Mouse (Mus musculus) common myeloid progenitor, adult 5-6 weeks (primary cell): ENCODE measurements at regions not wholly inside any gene's neighbourhood (a gene's known extent, or its start where the extent isn't known, plus 50 kb on each side); places are given as distances from the start of the nearest gene placed in this dataset.
A peak's percentile ranks its signal among the peaks of the same experiment; 100 is the strongest.

ENCODE experiments used
- ATAC-seq: replicated peaks from 2 replicates; pipeline ENCODE4 v1.8.0; 2016; ENCODE audit warnings: low read depth, mild to moderate bottlenecking, moderate TSS enrichment, inconsistent platforms; ENCODE audit not compliant: poor library complexity, severe bottlenecking

DNA sequence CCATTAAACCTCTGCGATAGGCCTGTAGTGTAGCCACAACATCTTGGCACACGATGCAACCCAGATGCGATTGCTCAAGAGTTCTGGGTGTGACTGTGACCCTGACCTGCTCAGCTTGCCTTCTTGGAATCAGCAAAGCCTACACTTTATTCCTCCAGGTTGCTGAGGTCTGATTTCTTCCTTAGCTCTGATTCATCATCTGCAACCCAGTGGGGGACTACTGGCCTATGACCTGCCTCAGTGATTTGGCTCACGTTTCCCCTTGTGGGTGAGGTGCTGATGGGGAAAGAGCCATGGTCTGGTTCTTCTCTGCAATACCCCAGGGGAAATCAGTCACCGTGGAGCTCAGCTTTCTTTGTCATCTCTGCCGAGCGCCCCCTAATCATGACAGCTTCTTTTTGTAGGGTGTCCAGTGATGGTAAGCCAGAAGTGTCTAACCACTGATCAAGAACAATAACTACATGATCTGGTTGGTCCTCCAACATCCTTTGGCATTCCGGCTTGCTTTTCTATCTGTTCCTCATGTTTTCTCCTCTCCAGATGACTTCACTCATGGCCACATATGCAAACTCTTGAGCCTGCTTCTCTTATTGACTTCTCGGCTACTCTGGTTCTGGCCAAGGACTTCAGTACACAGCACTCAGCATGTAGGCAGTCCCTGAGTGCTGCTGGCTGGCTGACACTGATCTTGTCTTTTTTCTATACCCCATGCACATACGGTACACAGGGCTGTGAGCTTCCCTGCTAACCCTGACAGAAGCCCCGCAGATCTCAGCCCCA lies 163.0 kb downstream of the Gm45692 start:
- ATAC-seq, result no peak

DNA sequence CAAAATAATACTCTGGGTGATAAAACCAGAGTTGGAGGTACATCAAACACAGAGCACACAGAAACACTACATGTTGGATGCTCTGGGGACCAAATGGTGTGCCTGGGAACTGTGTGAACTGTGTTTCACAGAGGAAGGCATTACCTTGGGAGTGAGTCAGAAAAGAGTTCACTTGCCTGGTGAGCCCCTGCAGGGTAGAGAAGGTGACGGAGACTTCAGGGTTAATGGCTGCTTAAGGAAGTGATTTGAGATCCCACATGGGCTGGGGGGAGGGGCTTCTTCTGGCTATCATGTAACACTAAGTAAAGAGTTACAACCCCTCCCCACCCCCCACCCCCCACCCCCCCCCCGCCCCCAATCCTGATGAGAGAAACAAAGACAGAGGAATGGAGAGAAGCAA lies 164.6 kb downstream of the Gm45692 start:
- no peak for ATAC-seq

DNA sequence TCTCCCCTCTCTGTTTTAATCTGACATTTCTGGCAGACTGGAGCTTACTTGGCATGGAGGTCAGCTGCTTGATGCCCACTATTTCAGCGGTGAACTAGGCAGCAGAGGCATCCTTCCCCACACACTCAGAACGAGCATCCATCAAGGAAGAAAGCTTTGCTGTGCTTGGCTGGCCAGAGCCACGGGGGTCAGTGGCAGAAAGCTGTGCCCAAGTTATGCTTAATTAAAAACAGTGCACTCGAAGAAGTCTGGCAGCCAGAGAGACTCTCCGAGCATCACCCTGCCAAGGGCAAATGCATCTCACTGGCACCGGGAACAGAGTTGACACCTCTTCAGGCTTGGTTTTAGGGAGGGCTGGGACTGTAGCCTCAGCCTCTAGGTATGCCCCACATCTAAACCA lies 168.3 kb downstream of the Gm45692 start:
- ATAC-seq, result no peak

DNA sequence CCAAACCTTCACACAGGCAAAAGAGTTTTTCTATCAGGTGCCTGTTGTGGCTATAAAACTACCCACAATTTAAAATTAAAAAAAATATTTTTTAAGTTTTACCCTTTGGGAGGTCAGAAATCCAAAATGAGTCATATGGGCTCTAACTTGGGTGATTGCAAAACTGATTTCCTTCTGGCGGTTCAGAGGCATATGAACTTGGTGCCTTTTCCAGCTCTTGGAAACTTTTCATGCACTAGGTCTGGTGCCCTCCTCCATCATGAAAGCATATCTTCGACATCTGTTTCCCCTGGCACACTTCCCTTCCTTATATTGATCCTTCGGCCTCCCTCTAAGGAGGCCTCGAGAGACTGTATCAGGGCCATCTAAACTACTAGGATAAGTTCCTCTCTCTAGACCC lies 168.8 kb downstream of the Gm45692 start:
- ATAC-seq, result no peak

DNA sequence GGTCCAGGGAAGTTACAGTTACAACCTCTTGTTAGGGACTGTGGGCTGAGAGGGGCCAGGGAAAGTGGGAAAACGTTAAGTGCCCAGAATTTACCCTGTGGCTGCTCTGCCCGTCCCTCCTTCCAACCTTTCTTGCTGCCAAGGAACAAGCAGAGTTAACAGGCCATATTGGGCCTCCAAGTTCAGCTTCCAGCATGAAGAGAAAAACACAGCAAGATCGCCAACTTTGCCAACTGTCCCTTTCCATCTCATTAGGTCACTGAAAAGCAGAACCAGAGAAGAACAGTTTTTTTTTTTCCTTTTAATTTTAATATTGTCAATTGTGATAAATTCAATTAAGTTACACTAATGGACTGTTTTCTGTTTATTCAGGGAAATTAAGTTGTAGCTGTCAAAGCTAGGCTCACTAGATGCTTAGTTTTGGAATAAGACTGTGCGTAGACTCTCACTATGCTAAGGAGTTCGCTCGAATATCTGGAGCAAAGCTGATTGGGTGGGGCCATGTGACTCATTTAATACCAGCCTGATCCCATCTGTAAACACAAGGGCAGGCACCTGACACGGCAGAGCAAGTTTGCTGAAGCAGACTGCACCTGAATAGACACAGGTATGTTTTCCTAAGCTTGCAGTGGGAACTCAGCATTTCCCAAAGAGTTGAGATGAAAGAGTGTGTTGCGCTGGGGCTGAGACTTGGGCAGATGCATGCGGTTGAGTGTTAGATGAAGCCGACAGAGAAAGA lies 178.9 kb downstream of the Gm45692 start:
- no peak for ATAC-seq

DNA sequence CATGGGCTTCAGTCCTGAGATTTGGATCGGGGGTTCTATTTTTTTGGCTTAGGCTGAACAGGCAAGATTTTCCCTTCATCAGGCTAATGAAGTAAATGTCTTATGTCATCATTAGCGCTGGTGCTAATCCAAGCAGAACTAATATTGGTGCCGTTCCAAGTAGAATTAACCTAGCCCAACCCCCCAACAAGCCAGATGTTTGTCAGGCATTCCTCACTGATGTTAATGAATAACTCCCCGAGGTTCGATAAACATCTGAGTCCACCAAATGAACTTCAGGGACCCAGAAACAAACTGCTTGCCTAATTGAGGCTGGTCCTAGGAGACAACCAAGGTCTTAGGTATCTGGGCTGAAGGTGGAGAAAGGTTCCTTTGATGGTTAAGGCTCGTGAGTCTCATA lies 180.9 kb downstream of the Gm45692 start:
- no peak for ATAC-seq

DNA sequence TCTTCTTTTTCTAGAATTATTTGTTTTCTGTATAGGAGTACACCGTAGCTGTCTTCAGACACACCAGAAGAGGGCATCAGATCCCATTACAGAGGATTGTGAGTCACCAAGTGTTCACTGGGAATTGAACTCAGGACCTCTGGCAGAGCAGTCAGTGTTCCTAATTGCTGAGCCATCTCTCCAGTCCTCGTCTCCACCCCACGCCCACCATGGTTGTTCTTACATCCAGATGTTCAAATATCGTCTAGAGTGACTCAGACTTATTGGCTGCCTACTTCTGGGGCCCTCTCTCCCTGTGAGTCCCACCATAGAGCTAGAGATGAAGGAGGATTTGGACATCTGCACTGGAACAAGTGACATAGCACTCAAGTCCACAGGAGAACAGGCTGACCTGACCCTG lies 182.6 kb downstream of the Gm45692 start:
- no peak for ATAC-seq

DNA sequence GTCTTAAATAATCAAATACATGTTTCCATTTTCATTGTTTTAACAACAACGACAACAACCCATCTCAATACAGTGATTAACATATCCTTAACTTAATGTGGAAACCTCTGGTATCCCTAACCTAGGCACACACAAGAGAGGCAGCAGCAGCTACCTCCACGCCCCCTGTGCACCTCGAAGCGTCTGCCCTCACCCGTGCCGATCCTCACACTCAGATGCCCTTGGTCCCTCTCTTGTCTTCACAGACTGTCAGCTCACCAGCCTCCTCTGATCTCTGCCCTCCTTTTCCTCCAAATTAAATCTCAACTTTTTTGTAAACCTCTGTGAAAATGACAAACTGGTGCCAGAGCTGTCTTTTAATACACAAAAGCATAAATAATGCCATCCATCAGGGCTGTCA lies 185.2 kb downstream of the Gm45692 start:
- no peak for ATAC-seq

DNA sequence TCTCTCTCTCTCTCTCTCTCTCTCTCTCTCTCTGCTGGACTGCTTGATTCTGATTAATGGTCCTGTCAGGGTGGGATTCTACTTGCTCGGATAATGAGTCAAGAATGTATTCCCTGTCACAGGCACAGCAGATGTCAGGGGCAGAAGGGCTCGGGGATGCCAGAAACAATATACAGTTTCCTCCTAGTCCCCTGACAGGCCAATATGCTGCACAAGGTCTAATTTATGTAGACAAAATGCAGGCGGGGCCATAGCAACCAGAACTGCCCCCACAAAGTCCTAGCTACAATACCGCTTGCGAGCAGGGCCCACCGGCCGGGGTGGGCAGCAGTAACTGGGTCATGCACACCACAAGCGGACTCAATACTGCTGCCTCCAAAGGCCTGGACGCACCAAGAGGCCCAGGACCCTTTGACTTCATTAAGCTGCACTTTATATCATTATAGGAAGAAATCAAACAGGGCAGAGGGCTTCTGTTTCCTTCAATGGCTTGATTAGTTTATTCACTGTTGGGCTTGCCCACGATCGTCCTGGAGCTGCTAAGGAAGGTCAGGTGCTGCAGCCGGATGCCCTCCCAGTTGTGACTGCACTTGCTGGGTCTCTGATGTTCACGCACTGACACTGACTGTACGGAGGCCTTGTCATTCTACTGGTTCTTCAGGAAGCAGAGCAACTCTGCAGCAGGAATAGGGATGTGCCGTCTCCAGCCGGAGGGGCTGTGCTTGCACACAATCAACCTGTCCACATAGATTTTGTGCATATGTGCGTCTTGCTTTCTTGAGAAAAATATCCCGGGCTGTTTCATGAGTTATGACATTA lies 185.9 kb downstream of the Gm45692 start:
- no peak for ATAC-seq

DNA sequence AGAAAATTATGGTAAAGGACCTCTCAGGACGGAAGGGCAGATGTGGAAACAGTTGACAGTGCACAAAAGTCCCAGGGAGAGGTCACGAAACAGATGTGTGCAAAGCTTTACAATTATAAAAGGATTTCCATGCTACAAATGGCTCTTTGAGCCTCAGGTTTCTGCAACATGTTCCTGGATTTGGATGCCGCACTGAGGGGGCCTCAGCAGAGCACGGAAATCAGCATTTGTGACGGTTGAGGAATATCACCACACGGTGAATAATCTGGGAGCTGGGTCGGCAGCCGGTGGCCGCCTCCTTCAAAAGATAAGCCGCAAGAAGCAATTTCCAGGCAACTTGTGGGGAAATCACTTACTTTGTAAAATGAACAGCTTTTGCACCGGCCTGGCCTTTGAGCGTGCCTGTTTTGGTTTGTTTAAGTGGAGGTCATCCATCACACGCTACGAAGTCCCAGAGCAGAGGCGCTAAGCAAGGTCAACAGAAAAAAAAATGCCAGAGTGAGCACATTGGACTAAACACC lies 188.8 kb downstream of the Gm45692 start:
- no peak for ATAC-seq

DNA sequence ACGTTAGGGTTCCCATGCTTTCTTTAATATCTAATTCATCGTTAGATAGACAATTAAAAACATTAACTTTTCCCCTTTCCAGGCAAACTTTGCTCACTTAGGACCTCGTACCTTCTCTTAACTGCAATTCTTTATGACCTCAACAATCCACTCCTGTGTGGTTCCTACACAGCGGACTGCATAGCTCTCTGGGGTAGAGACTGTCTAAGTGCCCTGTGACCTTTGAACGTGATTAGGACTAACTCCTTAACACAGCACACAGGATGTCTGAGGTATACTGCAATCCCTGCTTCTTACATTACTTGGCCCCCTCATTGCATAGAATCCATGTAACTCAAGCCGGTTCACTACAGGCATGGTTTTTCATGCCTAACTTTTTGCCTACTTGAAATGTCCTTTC lies 190.4 kb downstream of the Gm45692 start:
- ATAC-seq, result no peak

DNA sequence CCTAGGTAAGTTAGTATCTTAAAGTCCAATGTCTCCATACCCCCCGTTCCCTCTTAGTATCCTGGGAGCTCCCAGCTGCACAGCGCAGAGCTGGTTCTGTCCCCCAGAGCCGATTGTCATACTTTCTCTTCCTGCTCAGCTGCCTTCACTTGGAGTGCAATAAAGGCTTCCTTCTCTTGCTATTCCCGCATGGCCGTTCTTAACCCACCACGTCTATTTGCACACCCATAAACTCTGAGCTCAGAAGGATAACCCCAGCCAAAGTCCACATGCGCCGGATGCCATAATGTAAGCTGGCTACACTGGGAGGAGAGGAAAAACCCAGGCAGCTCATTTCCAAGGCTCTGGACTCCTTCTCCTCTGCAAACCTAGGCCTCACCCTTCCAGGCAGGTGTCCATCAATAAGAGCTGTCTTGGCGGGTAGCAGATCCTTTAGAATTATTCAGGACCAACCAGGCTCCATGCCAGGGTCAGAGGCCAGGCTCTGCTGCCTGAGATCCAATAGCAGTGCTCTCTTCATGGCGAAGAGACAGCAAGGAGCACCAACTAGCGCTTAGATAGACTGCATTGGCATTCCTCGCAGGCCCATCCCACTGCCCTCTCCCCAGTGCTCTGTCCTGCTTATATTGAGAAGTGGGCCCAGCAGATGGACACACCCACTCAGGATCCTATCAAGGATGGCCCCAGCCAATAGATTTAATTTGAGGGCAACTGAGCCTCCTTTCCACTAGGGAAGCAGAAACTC lies 204.4 kb downstream of the Gm45692 start:
- ATAC-seq, result no peak

DNA sequence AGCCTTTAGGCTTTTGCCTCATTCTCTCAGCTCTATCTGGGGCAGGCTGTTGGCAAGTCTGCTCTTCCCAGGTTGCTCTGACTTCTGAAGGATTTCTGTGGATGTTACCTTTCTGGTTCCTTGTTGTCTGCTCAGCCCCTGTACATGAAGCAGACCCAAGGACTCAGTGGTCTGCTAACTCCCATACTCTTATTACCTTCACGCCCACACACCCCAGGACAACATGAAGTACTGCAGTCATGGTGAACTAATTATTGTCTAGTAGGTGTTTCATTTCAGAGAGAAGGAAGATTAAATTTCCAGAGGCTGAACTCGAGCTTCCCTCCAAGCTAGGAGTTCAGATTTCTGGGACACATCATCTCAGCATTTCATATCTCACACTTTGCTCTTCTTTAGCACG lies 205.3 kb downstream of the Gm45692 start:
- ATAC-seq, result no peak

DNA sequence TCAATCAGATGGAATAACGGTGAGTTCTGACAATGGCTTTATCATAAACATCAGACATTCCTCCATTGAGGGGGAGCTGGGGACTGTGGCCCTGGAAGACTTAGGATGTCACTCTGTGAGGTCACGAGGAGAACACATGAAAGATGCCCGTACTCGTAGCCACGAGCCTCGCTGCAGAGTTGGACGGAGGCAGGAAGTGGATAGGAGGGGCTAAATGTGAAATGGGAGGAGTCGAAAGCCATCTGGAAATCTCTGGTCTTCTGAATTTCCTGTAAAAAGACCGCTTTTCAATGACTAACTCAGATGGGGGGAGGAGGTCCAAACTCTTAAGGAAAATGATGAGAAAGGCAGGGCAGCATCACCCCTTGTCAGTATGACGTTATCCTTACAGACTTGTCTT lies 210.5 kb downstream of the Gm45692 start:
- no peak for ATAC-seq

DNA sequence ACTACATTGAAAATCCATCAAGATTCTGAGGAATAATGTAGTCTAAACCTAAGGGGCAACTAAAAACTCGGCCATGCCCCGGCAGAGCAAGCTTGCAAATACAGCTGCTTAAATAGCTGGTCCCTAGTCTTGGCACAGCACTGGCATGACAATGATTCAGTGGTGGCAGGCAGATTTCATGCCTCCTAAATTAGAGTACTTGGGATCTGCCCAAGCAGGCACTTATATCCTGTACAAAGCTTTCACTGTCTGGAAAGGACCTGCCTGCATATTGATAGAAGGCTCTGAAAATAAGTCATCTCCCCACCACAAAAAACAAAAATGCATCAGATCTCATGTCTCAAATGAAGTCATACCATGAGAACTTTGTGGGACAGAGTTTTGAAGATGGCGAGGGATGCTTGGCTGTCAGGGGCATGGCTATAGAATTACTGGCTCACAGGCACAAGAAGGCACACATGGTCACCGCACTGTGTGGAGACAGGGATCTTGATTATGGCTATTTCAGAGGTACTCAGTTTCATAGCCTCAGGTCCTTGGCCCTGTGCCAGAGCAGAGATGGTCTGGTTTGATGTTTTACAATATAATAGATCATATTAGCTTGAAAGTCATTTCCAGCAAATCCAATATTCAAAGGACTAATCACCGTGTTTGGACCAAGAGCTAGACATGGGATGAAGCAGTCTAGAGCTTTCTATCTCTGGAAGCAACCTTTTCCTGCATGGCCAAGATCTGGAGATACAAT lies 217.7 kb downstream of the Gm45692 start:
- ATAC-seq, result no peak

DNA sequence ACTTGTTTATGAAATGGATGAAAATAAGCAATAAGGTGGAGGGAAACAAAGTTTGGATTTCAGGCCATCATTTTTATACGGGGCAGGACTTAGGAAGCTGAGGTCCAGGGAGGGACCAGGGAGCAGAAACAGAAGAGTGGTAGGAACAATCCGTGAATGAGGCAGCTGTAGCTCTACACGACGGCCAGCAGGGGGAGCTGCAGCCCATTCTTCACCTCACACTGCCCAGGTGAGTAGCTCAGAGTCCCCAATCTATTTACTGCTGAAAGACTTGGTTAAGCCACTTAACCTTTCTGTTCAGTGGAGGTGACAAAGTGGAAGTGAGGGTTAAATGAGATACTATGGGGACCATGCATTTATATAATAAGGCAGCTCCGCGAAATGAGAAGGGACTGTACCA lies 225.7 kb downstream of the Gm45692 start:
- ATAC-seq, result peak; percentile 89

DNA sequence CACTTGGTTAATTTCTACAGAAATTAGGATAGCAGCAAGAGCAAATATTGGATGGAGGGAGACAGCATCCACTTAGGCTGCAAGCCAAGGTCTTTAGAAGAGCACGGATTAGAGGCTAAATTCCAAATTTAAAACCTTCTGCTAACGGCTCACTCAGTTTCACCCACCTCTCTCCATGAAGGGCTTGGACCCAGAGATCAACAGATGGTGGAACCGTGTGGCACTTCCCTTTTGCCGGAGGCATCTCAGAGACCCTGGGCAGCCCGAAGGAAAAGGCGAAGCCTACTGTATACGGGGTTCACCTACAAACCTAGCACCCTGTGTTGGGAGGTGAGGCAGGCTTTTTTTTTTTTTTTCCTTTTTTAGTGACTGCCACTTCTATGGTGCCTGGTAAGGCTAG lies 229.9 kb downstream of the Gm45692 start:
- ATAC-seq, result no peak

DNA sequence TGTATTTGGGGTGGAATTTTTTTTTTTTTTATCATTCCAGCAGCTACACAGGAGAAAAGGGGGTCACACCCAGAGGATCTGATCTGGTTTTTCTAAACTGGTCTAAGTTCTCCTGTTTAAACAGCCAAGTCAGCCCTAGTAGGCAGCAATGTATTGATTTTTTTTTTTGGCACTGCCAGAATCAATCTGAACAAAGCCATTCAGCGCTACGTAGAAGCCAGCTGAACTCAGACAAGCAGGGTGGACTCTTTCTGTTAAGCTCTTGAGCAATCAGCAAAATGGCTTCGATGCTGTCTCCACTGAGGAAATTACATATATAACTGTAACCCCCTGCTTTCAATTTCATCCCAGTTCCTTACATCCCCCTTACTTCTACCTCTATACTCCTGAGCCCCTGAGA lies 230.5 kb downstream of the Gm45692 start:
- ATAC-seq, result no peak

DNA sequence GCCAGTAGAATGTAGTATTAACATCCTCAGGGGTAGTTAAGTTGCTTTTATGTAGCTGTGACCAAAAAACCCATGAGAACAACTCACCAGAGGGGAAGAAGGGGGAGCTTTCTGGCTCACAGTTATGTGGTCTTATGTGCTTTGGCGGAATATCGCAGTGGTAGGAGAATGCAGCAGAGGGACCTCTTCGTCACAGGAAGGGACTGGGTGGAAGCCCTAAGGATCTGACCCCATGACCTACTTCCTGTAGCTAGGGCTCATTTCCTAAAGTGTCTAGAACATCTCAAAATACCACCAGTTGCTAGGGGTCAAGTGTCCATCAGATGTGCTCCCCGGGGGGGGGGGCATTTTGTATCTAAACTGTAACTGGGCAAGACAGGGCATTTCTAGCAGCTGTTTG lies 231.3 kb downstream of the Gm45692 start:
- ATAC-seq, result no peak
